Mouse (Mus musculus) heart, adult 9 months (tissue): ENCODE measurements around the gene Get4.

Experiments
- DNase-seq, 2 experiments: peaks; one replicate each; pipeline ENCODE4 v3.0.0; 2022; ENCODE audit warnings: low spot score in 2 of 2

Gene Get4

GRCm38 (mm10) chr5:139241022-139241761, 10.9 kb upstream of the Get4 start:
- no peak for DNase-seq

DNA sequence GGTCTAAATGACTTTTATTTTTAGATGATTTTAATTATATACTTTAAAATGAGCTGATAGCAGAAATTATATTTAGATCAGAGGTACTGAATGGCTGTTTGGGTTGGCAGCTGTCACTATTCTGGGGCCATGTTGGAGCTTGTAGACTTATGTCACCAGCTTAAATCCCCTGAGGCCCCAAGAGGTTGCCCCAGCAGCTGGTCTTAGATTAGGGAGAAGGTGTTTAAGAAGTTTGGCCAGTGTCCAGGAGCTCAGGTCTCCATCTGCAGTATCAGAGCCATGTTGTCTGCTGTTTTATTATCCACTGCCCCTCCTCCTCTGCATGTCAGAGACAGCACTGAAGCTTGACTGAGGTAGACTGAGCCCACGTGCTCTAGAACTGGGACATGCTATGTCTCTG, 8.7 kb upstream of the Get4 start:
- no peak for DNase-seq

DNA sequence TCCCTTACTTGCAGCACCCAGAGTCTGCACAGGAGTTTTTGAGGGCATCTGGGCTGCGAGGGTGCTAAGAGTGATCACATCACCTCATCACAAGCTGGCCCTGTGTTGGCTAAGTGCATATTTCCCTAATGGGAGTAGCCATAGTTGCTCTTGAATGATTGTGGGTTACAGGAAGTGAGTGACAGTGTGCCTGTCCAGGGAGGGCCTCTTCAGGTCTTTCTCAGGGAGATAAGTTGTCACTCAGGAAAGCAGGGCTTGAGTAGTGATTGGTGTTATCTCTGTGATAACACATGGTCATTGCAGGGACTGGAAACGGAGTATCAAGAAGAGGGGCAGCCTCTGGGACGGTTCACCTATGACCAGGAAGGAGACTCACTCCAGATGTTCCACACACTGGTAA, 4.4 kb upstream of the Get4 start:
- DNase-seq: no peak

- DNase-seq: no peak
These were observed 3.3 kb upstream of the Get4 start for GRCm38 (mm10) chr5:139248846-139249245.

DNA sequence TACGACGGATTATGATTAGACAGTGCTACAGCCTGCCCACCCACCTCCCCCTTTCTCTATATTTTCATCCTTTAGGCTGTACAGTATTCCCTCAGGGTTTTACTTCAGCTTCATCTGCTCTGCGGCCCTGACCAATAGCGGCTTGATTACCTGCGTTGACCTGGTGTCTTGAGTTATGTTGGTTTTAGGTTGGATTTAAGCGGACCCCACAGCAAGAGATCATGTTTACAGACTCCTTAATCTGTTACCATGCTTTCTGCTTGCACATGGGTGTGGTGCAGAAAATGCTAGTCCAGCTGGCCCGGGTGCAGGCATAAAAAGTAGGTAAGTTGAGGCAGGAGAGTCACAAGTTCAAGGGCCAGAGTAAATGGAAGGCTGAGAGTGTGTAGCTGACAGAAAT, 845 bp upstream of the Get4 start:
- DNase-seq: no peak

DNA sequence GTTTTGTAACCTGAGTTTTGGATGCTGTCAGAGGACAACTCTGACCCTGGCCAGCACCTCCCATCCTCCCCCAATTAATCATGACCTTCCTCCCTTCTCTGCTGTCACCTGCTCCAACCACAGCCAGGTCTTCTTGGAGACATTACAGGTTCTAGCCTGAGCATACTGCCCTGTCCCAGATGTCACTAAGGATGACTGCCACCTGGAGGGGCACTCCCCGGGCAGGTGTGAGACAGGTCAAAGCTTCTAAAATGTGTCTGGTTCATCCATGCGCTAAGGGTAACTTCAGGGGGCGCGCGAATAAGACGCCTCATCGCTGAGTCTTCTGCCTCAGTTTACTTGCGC, 416 bp upstream of the Get4 start:
- DNase-seq: no peak

DNA sequence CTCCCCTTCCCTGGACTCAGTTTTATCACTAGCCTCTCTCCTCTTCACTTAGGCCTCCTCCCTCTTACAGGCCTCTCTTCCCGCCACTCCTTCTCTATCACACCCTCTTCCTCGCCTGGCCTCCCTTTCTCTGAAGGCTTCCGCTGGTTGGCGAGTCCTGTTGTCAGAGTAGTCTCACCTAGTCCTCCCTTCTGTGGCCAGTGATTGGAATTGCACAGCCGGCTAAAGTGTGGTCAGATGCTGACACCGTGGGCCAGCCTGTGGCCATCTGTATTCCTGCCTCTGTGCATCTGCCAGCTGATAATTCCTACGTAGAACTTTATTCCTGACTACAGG, 754 bp downstream of the Get4 start:
- DNase-seq: no peak

GRCm38 (mm10) chr5:139253301-139253741, 1.2 kb downstream of the Get4 start:
- DNase-seq: peak; percentile 13 to 25

DNA sequence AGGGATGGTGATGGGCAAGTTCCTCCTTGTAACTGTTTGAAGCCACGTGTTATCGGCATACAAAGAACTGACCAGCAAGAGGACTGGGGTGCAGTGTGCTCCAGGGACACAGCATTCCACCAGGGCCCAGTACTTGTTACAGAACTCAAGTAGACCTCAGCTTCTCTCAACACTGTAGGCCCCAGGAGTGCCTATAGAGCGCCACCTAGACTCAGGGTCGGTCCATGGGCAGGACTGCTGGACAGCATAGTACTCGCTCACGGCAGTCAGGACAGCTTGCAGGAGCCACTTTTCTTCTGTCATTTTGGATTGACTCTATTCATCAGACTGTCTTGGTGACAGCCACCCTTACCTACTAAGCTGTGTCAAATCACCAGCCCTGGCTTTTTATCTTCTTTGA, 2.8 kb downstream of the Get4 start:
- no peak for DNase-seq

- peak; percentile 25 to 33 for DNase-seq
These were observed 3.7 kb downstream of the Get4 start for GRCm38 (mm10) chr5:139255777-139256176.

- no peak for DNase-seq
These were observed 4.2 kb downstream of the Get4 start for GRCm38 (mm10) chr5:139256211-139256765.

GRCm38 (mm10) chr5:139257265-139257664, 5.1 kb downstream of the Get4 start:
- DNase-seq: no peak

DNA sequence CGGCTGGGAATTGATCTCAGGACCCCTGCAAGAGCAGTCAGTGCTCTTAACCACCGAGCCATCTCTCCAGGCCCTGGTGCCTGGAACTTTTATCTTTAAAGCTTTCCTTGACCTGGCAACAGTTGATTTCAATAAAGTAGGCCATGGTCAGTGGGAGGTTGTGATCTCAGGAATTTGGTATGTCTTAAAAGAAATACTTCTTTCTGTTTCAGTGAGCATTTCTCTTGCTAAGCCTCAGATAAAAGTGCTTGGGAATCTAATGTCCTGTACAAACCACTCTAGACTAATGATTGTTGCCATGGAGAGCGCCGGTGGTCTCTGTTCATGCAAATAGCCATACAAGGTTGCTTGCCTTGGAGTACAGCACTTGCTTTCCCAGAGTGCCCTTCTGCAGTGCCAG, 5.7 kb downstream of the Get4 start:
- DNase-seq: no peak

GRCm38 (mm10) chr5:139258371-139259035, 6.4 kb downstream of the Get4 start:
- no peak for DNase-seq

- peak in 1 of 2 experiments; percentile 23 for DNase-seq
These were observed 7.7 kb downstream of the Get4 start for GRCm38 (mm10) chr5:139259853-139260252.

- DNase-seq: no peak
These were observed 9.3 kb downstream of the Get4 start for GRCm38 (mm10) chr5:139261403-139261802.

DNA sequence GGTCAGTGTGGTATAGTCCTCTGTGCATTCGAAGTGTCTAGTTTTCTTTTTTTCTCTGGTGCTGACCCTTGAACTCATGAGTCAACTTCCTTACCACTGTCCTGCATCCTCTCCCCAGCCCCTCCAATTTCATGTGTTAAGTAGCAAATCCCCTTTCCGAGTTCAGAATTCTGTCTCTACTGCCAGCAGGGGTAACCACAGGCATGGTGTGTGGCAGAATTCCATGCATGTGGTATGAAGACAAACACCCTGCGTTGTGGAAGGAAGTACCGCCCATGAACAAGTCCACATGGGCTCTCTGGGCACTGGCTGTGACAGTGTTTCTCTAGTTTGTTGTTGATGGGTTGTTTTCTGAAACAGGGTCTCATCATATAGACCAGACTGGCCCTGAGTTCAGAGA, 15.5 kb downstream of the Get4 start:
- DNase-seq: no peak

DNA sequence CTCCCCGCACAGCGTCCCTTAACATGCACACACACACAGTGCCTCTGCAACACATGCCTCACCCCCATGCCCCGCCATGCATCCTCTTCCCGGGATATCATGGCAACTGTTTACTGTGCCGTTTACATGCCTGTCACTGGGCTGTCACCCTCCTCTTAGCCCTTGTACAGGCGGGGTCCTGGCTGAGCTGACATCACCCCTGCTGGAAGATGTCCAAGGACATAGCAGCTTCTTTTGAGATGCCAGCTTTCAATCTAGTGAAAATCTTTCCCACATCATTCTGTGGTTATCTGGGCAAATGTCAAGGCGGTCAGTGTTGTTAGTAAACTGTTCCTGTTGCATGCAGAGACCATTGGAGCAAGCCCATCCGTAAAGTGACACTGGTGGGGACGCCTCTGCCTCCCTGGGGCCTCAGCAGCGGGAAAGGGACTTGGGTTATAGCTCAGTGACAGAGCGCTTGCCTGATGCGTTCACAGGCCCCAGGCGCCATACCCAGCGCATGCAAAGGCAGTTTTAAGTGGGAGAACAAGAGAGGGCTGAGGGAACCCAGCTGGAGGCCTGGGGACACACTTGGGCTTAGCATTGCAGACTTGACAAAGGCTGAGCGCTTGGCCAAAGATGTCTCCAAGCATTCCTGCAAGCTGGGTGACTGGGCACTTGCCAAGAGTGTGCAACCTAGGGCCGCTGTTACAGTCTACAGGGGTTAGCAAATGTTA, 18.8 kb downstream of the Get4 start:
- no peak for DNase-seq

- DNase-seq: no peak
These were observed 19.9 kb downstream of the Get4 start for GRCm38 (mm10) chr5:139271994-139272554.

DNA sequence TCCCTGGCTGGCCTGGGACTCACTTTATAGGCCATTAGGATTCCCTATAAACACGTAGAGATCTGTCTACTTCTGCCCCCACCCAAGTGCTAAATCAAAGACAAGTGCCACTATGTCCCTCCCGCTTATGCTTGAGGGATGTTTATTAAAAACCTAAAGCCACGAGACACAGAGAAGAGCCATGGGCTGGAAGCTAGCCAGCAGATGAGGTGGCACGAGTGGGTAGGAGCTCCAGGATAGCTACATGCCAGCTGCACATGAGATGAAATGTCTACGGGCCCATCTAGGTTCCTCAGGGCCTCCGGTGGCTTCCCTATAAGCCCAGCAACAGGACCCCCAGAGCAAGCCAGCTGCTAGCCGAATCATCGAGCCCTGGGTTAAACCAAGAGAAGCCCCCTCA, 25.2 kb downstream of the Get4 start:
- DNase-seq: no peak

DNA sequence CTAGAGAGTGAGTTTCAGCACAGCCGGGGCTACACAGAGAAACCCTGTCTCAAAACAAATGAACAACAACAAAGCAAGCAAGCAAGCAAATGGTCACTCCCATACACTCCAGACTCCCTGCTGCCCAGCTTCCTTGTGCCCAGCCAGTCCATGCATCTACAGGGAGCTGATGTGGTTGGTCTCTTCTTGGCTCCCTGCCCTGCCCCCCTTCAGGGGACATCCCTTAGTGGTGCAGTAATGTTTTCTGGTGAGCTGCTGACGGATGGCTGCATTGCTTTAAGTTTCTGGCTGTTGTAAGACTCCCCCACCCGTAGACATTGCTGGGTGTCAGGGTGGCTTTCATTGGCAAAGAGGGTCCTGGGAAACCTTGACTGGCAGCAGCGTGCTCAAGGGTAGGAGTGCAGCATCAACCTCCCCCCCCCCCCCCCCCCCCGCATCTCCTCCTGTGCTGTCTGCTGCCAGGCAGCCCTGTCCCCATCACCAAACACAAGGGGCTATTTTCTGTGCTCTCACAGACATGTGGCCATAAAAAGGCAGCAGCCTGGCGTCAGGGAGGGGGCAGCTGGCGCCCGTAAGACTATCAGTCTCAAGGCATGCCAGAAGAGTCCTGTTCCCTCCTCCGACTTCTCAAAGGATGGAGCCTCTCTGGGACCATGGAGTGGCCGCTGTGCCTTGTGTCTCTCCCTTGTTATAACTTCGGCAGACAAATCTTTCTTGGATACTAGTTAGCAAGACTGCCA, 29.4 kb downstream of the Get4 start:
- DNase-seq: no peak

GRCm38 (mm10) chr5:139282191-139282590, 30.1 kb downstream of the Get4 start:
- peak; percentile 63 to 75 for DNase-seq
